Mouse (Mus musculus) liver, postnatal 0 days (tissue): ENCODE measurements around the gene Dnm3.

Experiments used
- CTCF ChIP-seq: sonication (generic); IDR thresholded peaks from 2 replicates; pipeline ENCODE4 v1.5.1; 2016; ENCODE audit warnings: antibody characterized with exemption, low read depth
- EP300 ChIP-seq: IDR thresholded peaks from 2 replicates; pipeline ENCODE4 v1.6.1; 2016; ENCODE audit warnings: antibody characterized with exemption, low read depth, mild to moderate bottlenecking

- TF ChIP-seq EP300 (no peak), CTCF (no peak)
Observed at GRCm38 (mm10) chr1:161978173-161978700, 499.6 kb downstream of the Dnm3 start.
